Mouse (Mus musculus) B cell, adult (primary cell): Measurements from ENCODE around the gene Gm12169. TPM values are rescaled to one million over a fixed set of nuclear protein-coding genes. Genes with fewer than 3 reads are reported as not detected.

ENCODE experiments used
- total RNA-seq: library from RNA; stranded (reverse); gene quantifications from 4 replicates; pipeline ENCODE4 v1.2.4, GENCODE M21; 2023; ENCODE audit not compliant: inconsistent age

Gm12169 gene
- not detected in 4 replicates for total RNA-seq

GRCm38 (mm10) chr11:46523912-46524311 lies at the start of gene Gm12169:
Gm12169 (plus strand) TSS chr11:46524212.

GRCm38 (mm10) chr11:46571327-46571726 lies 47.3 kb downstream of the Gm12169 start, which contains the start of gene BC053393:
BC053393 (plus strand) TSS chr11:46571536.

Other genes starting within 250 kb of the Gm12169 start
- 169 to 178 TPM (median 174 TPM) in 4 replicates for gene Cyfip2, start 211.4 kb upstream of the Gm12169 start, total RNA-seq
- gene Itk, start 134.7 kb upstream of the Gm12169 start, total RNA-seq, result 1.2 to 2.1 TPM (median 1.7 TPM) in 4 replicates
- not detected in 4 replicates for gene Fam71b, start 127.7 kb upstream of the Gm12169 start, total RNA-seq
- 112 to 122 TPM (median 116 TPM) in 4 replicates for gene Med7, start 87.3 kb upstream of the Gm12169 start, total RNA-seq
- gene Havcr2, start 69.3 kb upstream of the Gm12169 start, total RNA-seq, result 0.21 to 0.51 TPM (median 0.25 TPM) in 4 replicates
- not detected in 4 replicates for gene BC053393, start 47.3 kb downstream of the Gm12169 start, total RNA-seq
- not detected in 4 replicates for gene Dppa1, start 105.0 kb downstream of the Gm12169 start, total RNA-seq
- 3.2 to 5.5 TPM (median 3.5 TPM) in 4 replicates for gene Timd2, start 182.8 kb downstream of the Gm12169 start, total RNA-seq
- gene Havcr1, start 210.9 kb downstream of the Gm12169 start, total RNA-seq, result 11.9 to 13.2 TPM (median 12.9 TPM) in 4 replicates